Mouse (Mus musculus): ENCODE measurements around the gene Hes3. TPM values are rescaled to one million over a fixed set of nuclear protein-coding genes. Genes with fewer than 3 reads are reported as not detected.

Hes3 gene
- polyA plus RNA-seq, 1 experiment from 2014 or later: 0.36 TPM

DNA sequence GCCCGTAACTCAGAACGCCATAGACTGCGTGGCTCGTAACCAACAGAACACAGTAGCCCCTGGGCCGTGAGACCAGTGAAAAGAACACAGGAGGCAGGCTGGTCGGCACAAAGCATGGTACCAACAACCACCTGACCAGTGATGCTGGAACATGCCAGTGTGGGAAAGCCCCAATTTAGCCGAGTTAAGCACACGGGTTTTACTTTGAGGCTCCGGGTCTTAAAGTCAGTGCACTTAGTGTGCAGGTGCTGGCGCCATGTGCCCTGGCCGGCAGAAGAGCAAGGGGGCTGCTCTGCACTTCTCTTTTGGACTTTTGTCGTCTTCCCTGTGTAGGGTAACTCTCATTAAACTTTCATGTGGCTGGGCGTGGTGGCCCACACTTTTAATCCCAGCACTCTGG is 21.5 kb downstream of the Hes3 start:
- H3K9me3 ChIP-seq (ENCODE audit: control insufficient read depth, low read length): no peaks in the 10 kb centered on the region
- ATAC-seq (ENCODE audit: low read depth): no peak
- no peak overlapping the region for H3K4me2 ChIP-seq (ENCODE audit: low read depth, low read length)
- H3K9ac ChIP-seq (replicated peaks; ENCODE audit: low read depth, low read length): no peak overlapping the region
- H3K27ac ChIP-seq (ENCODE audit: low read depth, low read length): no peak overlapping the region
- H3K4me3 ChIP-seq (ENCODE audit: low read depth, low read length): no peak overlapping the region
- peaks cover 14% of the 10 kb centered on the region; the same call in 1 of the 2 replicates for H3K4me1 ChIP-seq (ENCODE audit: control insufficient read depth, insufficient read depth, low read length)
- 89% methylated on average over 13 of the region's 13 CpGs for WGBS
- H3K36me3 ChIP-seq (ENCODE audit: control insufficient read depth, insufficient read depth, low read length): no peaks in the 10 kb centered on the region
- H3K27me3 ChIP-seq (ENCODE audit: control insufficient read depth, insufficient read depth, low read length): peaks cover 5% of the 10 kb centered on the region; the same call in 1 of the 2 replicates

DNA sequence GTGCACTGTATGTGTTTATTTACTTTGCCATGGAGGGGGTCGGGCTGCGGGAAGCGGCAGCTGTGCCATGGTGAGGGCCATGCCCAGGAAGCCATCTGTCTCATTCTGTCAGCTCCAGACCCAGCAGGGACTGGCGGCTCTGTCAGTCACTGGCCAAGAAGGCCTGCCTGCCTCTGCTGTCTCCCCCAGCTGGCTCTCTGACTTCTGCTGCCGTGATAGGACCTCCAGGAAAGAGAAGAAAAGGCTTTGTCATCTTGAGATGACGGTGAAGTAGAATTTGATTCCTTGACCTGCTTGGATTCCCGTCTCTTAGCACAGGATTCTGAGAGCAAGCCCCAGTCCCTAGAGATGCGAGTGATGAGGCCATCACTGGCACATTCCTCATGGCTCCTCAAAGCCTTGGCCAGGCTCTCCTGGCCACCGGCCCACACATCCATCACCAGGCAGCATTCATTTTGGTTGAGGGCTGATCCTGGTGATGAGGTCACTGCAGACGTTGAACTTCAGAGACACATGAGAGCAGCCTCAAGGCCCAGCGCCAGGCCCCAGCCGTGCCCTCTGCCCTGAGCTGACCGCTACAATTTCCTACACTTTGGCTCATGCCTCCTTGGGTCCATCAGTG is 23.6 kb downstream of the Hes3 start:
- Histone ChIP-seq H3K4me1 (ENCODE audit: control insufficient read depth, insufficient read depth, low read length) (0 out of 2 replicates have a peak, but pooled peaks cover 4% of the 10 kb centered on the region), H3K9ac (replicated peaks; ENCODE audit: low read depth, low read length) (no peak overlapping the region), H3K27me3 (ENCODE audit: control insufficient read depth, insufficient read depth, low read length) (no peaks in the 10 kb centered on the region), H3K36me3 (ENCODE audit: control insufficient read depth, insufficient read depth, low read length) (no peaks in the 10 kb centered on the region), H3K27ac (ENCODE audit: low read depth, low read length) (no peak overlapping the region), H3K4me3 (ENCODE audit: low read depth, low read length) (no peak overlapping the region), H3K4me2 (ENCODE audit: low read depth, low read length) (no peak overlapping the region), H3K9me3 (ENCODE audit: control insufficient read depth, low read length) (no peaks in the 10 kb centered on the region)
- no peak for ATAC-seq (ENCODE audit: low read depth)
- WGBS: 70% methylated on average over 13 of the region's 13 CpGs

GRCm38 (mm10) chr4:152266236-152266895 is 25.1 kb downstream of the Hes3 start:
- Histone ChIP-seq H3K9me3 (ENCODE audit: control insufficient read depth, low read length) (no peaks in the 10 kb centered on the region), H3K27me3 (ENCODE audit: control insufficient read depth, insufficient read depth, low read length) (no peaks in the 10 kb centered on the region), H3K4me3 (ENCODE audit: low read depth, low read length) (no peak overlapping the region), H3K4me1 (ENCODE audit: control insufficient read depth, insufficient read depth, low read length) (0 out of 2 replicates have a peak, but pooled peaks cover 4% of the 10 kb centered on the region), H3K36me3 (ENCODE audit: control insufficient read depth, insufficient read depth, low read length) (no peaks in the 10 kb centered on the region), H3K9ac (replicated peaks; ENCODE audit: low read depth, low read length) (no peak overlapping the region), H3K4me2 (ENCODE audit: low read depth, low read length) (no peak overlapping the region), H3K27ac (ENCODE audit: low read depth, low read length) (no peak overlapping the region)
- WGBS: 61% methylated on average over 10 of the region's 10 CpGs
- no peak for ATAC-seq (ENCODE audit: low read depth)

GRCm38 (mm10) chr4:152265791-152266190 is 25.7 kb downstream of the Hes3 start:
- 64% methylated on average over 5 of the region's 5 CpGs for WGBS
- H3K27ac ChIP-seq (ENCODE audit: low read depth, low read length): no peak overlapping the region

DNA sequence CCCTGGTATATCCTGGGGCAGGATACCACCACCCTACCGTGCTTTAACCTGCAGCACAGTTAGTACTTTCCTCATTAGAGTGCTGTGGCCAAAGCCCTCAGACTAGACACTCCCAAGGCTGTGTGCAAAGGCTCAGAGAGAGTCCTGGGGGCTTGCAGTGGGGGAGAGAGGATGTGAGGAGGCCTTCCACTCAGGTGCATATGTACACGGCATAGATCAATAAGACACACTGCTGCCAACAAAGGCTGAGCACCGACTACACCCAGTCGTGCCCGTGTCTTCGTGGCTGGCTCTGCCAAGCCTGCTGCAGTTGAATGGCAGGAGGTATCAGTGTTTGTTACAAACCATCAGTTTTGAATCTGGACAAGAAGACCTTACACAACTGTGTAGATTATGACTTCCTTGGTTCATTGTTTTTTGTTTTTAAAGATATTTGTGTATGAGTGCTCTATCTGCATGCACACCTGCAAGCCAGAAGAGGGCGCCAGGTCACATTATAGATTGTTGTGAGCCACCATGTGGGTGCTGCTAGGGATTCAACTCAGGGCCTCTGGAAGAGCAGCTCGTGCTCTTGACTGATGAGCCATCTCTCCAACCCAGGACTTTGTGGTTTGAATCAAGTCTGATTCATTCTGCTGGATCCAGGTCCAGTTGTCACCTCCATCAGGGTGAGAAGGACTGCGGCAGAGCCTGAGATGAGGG is 26.4 kb downstream of the Hes3 start:
- Histone ChIP-seq H3K4me2 (ENCODE audit: low read depth, low read length) (no peak overlapping the region), H3K4me1 (ENCODE audit: control insufficient read depth, insufficient read depth, low read length) (0 out of 2 replicates have a peak, but pooled peaks cover 4% of the 10 kb centered on the region), H3K9me3 (ENCODE audit: control insufficient read depth, low read length) (no peaks in the 10 kb centered on the region), H3K4me3 (ENCODE audit: low read depth, low read length) (no peak overlapping the region), H3K9ac (replicated peaks; ENCODE audit: low read depth, low read length) (no peak overlapping the region), H3K27me3 (ENCODE audit: control insufficient read depth, insufficient read depth, low read length) (no peaks in the 10 kb centered on the region), H3K27ac (ENCODE audit: low read depth, low read length) (no peak overlapping the region), H3K36me3 (ENCODE audit: control insufficient read depth, insufficient read depth, low read length) (no peaks in the 10 kb centered on the region)
- 87% methylated on average over 9 of the region's 9 CpGs for WGBS
- no peak for ATAC-seq (ENCODE audit: low read depth)

More at GRCm38 (mm10) chr4:152265791-152266190, 25.7 kb downstream of the Hes3 start:
- Histone ChIP-seq H3K9ac (replicated peaks; ENCODE audit: low read depth, low read length) (no peak overlapping the region), H3K4me2 (ENCODE audit: low read depth, low read length) (no peak overlapping the region), H3K4me3 (ENCODE audit: low read depth, low read length) (no peak overlapping the region), H3K36me3 (ENCODE audit: control insufficient read depth, insufficient read depth, low read length) (no peaks in the 10 kb centered on the region), H3K4me1 (ENCODE audit: control insufficient read depth, insufficient read depth, low read length) (0 out of 2 replicates have a peak, but pooled peaks cover 4% of the 10 kb centered on the region), H3K27me3 (ENCODE audit: control insufficient read depth, insufficient read depth, low read length) (no peaks in the 10 kb centered on the region), H3K9me3 (ENCODE audit: control insufficient read depth, low read length) (no peaks in the 10 kb centered on the region)
- ATAC-seq (ENCODE audit: low read depth): no peak

- 52% methylated on average over 4 of the region's 4 CpGs for WGBS
- H3K4me1 ChIP-seq (ENCODE audit: control insufficient read depth, insufficient read depth, low read length): 0 out of 2 replicates have a peak, but pooled peaks cover 4% of the 10 kb centered on the region
These were observed 27.3 kb downstream of the Hes3 start for GRCm38 (mm10) chr4:152264177-152264530.

DNA sequence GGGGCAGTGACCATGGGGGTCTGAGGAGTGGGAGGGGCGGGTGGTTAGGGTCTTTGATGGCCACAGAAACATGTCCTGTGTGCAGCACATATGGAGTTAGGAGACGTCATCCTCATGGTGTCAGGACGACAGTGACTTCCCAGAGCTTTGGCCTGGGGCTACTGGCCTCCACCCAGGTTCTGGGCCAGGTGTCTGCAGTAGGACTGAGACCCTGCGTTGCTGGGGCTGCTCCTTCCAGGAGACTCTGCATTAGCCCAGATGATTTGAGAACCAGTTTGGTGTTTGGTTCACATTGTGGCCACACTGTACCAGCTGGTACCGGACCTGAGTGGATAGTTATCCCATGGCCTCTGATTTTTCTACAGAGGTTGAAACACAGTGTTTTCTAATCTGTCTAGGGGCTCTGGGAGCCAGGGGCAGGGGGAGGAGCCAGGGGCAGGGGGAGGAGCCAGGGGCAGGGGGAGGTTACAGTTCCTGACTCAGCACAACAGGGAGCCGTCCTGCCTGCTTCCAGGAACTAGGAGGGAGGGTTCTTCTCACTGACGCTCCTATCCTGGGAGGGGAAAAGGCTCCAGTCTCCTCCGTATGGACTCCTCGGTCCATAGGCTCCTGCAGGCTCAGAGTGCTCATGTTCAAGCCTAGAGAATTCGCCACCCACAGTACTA is 27.8 kb downstream of the Hes3 start:
- no peak for ATAC-seq (ENCODE audit: low read depth)
- H3K4me2 ChIP-seq (ENCODE audit: low read depth, low read length): no peak overlapping the region

More at GRCm38 (mm10) chr4:152264177-152264530, 27.3 kb downstream of the Hes3 start:
- no peak overlapping the region for H3K4me3 ChIP-seq (ENCODE audit: low read depth, low read length)
- no peak overlapping the region for H3K27ac ChIP-seq (ENCODE audit: low read depth, low read length)
- no peak for ATAC-seq (ENCODE audit: low read depth)
- no peaks in the 10 kb centered on the region for H3K9me3 ChIP-seq (ENCODE audit: control insufficient read depth, low read length)
- no peaks in the 10 kb centered on the region for H3K36me3 ChIP-seq (ENCODE audit: control insufficient read depth, insufficient read depth, low read length)
- no peak overlapping the region for H3K4me2 ChIP-seq (ENCODE audit: low read depth, low read length)
- H3K27me3 ChIP-seq (ENCODE audit: control insufficient read depth, insufficient read depth, low read length): no peaks in the 10 kb centered on the region
- no peak overlapping the region for H3K9ac ChIP-seq (replicated peaks; ENCODE audit: low read depth, low read length)

DNA sequence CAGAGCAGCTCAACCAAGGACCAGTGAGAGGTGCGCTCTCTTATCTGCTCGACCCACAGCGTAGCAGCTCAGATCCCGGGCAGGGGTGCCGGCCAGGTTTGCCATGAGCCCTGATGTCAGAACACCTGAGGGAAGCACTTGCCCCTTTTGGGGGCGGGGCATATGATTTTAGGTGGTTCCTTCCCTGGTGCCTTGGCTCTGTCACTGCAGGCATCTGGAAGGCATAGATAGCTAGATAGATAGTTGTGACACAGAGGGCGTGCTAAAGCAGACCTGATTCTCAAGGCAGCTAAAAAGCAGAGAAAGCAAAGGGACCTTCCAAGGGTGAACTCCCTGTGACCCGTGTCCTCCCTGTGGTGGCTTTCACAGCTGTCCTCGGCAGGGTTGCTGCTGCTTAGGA is 28.4 kb downstream of the Hes3 start:
- Histone ChIP-seq H3K27ac (ENCODE audit: low read depth, low read length) (no peak overlapping the region), H3K4me1 (ENCODE audit: control insufficient read depth, insufficient read depth, low read length) (0 out of 2 replicates have a peak, but pooled peaks cover 4% of the 10 kb centered on the region), H3K4me3 (ENCODE audit: low read depth, low read length) (no peak overlapping the region), H3K9me3 (ENCODE audit: control insufficient read depth, low read length) (no peaks in the 10 kb centered on the region), H3K36me3 (ENCODE audit: control insufficient read depth, insufficient read depth, low read length) (no peaks in the 10 kb centered on the region), H3K27me3 (ENCODE audit: control insufficient read depth, insufficient read depth, low read length) (no peaks in the 10 kb centered on the region), H3K9ac (replicated peaks; ENCODE audit: low read depth, low read length) (no peak overlapping the region), H3K4me2 (ENCODE audit: low read depth, low read length) (no peak overlapping the region)
- 68% methylated on average over 9 of the region's 9 CpGs for WGBS
- no peak for ATAC-seq (ENCODE audit: low read depth)

More for the DNA sequence above, 27.8 kb downstream of the Hes3 start:
- Histone ChIP-seq H3K9ac (replicated peaks; ENCODE audit: low read depth, low read length) (no peak overlapping the region), H3K27me3 (ENCODE audit: control insufficient read depth, insufficient read depth, low read length) (no peaks in the 10 kb centered on the region), H3K36me3 (ENCODE audit: control insufficient read depth, insufficient read depth, low read length) (no peaks in the 10 kb centered on the region), H3K4me3 (ENCODE audit: low read depth, low read length) (no peak overlapping the region), H3K9me3 (ENCODE audit: control insufficient read depth, low read length) (no peaks in the 10 kb centered on the region), H3K4me1 (ENCODE audit: control insufficient read depth, insufficient read depth, low read length) (0 out of 2 replicates have a peak, but pooled peaks cover 4% of the 10 kb centered on the region), H3K27ac (ENCODE audit: low read depth, low read length) (no peak overlapping the region)
- 34% methylated on average over 10 of the region's 10 CpGs for WGBS

Data from neural tube, embryonic 14.5 days (tissue).